Mouse (Mus musculus) thymus, adult 18-20 months (tissue): ENCODE results near the gene Uxs1.

Experiments
- DNase-seq, 2 experiments: peaks; one replicate each; pipeline ENCODE4 v3.0.0; 2022; ENCODE audit warnings: mixed read lengths in 2 of 2

The Uxs1 gene

GRCm38 (mm10) chr1:43717967-43718366, 109.6 kb downstream of the Uxs1 start:
- DNase-seq = no peak

GRCm38 (mm10) chr1:43714841-43715240, 112.8 kb downstream of the Uxs1 start:
- DNase-seq = no peak

GRCm38 (mm10) chr1:43698577-43699000, 129.0 kb downstream of the Uxs1 start:
- no peak for DNase-seq
